Mouse (Mus musculus): ENCODE data around the gene Sec16a. TPM values are rescaled to one million over a fixed set of nuclear protein-coding genes. Genes with fewer than 3 reads are reported as not detected.

Gene Sec16a
- polyA plus RNA-seq (2014; fragmentation: Nextera tagmentation; extraction: Ambion mirVana): 36.3 and 40.9 TPM in 2 replicates

DNA sequence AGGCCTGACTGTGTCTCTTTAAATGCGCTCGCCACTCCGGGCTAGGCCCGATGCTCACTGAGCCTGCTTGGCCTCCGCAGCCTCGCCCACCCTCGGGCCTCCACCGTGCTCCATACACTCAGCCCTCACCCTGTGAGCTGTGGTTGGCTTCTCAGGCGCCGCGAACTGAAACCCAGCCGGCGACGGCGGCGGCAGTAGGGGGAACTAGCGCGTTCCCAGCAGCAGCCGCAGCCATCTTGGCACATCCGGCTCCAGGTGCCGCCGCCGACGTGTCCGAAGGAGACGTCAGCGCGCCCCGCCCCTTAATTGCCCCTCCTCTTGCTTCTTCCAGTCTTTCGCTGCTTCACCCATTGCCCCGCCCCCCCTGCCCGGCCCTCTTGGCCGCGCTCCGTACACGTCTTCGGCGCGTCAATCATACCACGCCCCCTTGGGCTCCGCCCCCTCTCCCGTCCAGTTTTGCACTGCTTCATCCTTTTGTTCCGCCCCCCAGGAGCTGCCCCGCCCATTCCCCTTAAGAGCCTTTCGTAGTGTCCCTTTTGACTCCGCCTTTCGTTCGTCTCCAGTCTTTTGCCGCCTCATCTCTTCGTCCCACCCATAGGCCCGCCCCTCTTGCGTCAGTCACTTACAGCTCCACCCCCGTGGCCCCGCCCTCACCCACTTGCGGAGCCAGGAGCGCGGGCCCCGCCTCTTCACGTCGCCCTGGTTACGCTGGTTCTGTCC, at the start of gene Sec16a:
Gene Sec16a, minus strand, starts transcription at position 271 of the 720 bp plus-strand sequence.
- H3K36me3 ChIP-seq (ENCODE audit: control insufficient read depth, insufficient read depth, low read length): peaks cover 12% of the 10 kb centered on the region
- peak; percentile 100 for DNase-seq (ENCODE audit: low spot score)
- peak within 1 kb of the TSS; percentile 95 for H3K4me2 ChIP-seq (ENCODE audit: low read depth, severe bottlenecking)
- peak within 1 kb of the TSS; percentile 76 for H3K4me3 ChIP-seq (ENCODE audit: low read depth, low read length)
- peak; percentile 92 for ATAC-seq (ENCODE audit: insufficient number of reproducible peaks, low FRiP score, low TSS enrichment, low read depth)
- peak within 1 kb of the TSS; percentile 91 for H3K9ac ChIP-seq (ENCODE audit: low read length)
- WGBS: under 1% methylated on average over 61 of the region's 61 CpGs
- H3K27ac ChIP-seq (replicated peaks; ENCODE audit: low read depth, low read length): peak within 1 kb of the TSS; percentile 63
- H3K4me1 ChIP-seq (ENCODE audit: control insufficient read depth, insufficient read depth, low read length): peaks cover 12% of the 10 kb centered on the region
- H3K9me3 ChIP-seq (ENCODE audit: control insufficient read depth, low read length): no peaks in the 10 kb centered on the region
- no peaks in the 10 kb centered on the region for H3K27me3 ChIP-seq (ENCODE audit: control insufficient read depth, insufficient read depth, low read length)

DNA sequence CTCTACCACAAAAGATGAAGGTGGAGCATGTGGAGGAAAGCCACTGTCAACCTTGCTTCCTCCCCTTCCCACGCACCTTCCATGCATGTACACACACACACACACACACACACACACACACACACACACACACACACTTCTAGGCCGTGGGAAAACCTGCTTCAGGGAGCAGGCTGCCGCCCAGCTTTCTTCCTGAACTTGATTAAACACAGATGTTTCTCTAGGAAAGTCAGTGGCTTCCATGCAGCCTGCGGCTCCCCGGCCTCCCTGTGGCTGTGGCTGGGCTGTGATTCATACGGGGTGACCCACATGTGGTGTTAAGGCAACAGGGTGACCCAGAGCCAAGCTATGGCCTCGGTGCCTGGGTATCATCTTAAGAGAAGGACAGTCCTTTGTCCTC, 49.4 kb upstream of the Sec16a start:
- DNase-seq (ENCODE audit: low spot score) (peak; percentile 79), ATAC-seq (ENCODE audit: insufficient number of reproducible peaks, low FRiP score, low TSS enrichment, low read depth) (peak; percentile 67)
- Histone ChIP-seq H3K9me3 (ENCODE audit: control insufficient read depth, low read length) (no peaks in the 10 kb centered on the region), H3K4me3 (ENCODE audit: low read depth, low read length) (no peak overlapping the region), H3K4me1 (ENCODE audit: control insufficient read depth, insufficient read depth, low read length) (peaks cover 68% of the 10 kb centered on the region), H3K36me3 (ENCODE audit: control insufficient read depth, insufficient read depth, low read length) (no peaks in the 10 kb centered on the region), H3K4me2 (ENCODE audit: low read depth, severe bottlenecking) (peak overlapping the region; percentile 22), H3K9ac (ENCODE audit: low read length) (peak overlapping the region; percentile 19; the same call in 1 of the 2 replicates), H3K27ac (replicated peaks; ENCODE audit: low read depth, low read length) (peak overlapping the region; percentile 87), H3K27me3 (ENCODE audit: control insufficient read depth, insufficient read depth, low read length) (no peaks in the 10 kb centered on the region)
- 8% methylated on average over 7 of the region's 7 CpGs for WGBS

DNA sequence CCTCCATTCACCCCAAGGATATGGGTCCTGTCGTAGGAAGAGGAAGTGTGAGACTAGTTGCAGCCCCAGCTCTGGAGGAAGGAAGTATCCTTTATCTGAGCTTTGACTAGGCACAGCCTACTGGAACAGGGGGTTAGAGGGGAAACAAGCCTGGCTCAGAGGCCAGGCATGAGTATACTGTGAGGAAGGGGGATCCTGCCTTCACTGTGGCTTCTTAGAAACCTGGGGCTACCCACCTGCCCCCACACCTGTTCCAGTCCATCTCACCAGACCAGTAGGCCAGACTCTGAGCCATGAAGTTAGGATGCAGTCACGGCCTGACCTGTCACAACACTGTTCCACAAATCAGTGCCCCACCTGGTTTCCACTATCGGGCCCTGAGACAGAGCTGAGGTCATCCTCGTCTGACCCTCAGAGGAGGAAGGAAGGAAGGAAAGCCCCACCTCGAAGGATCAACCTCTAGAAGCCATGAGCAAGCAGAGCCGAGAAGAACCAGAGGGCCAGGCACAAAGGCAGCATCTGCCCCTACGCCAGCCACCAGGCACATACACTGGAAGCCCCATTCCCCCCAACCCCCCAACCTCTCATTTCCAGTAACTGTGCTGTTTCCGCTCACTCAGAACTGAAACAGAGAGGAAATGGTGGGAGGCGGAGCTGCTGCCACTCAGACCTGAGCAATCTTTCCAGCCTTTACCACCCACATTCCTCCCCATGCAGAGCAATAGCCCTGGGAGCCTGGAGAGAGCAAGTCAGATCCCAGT, 48.2 kb upstream of the Sec16a start:
- H3K4me1 ChIP-seq (ENCODE audit: control insufficient read depth, insufficient read depth, low read length): peaks cover 80% of the 10 kb centered on the region
- no peaks in the 10 kb centered on the region for H3K36me3 ChIP-seq (ENCODE audit: control insufficient read depth, insufficient read depth, low read length)
- peak overlapping the region; percentile 87 for H3K27ac ChIP-seq (replicated peaks; ENCODE audit: low read depth, low read length)
- 0 out of 2 replicates have a peak, but pooled peaks have one; percentile 19 for ATAC-seq (ENCODE audit: insufficient number of reproducible peaks, low FRiP score, low TSS enrichment, low read depth)
- DNase-seq (ENCODE audit: low spot score): peak; percentile 61
- H3K4me2 ChIP-seq (ENCODE audit: low read depth, severe bottlenecking): peak overlapping the region; percentile 36
- H3K4me3 ChIP-seq (ENCODE audit: low read depth, low read length): peak overlapping the region; percentile 6; the same call in 1 of the 2 replicates
- H3K27me3 ChIP-seq (ENCODE audit: control insufficient read depth, insufficient read depth, low read length): no peaks in the 10 kb centered on the region
- no peaks in the 10 kb centered on the region for H3K9me3 ChIP-seq (ENCODE audit: control insufficient read depth, low read length)
- H3K9ac ChIP-seq (ENCODE audit: low read length): peak overlapping the region; percentile 37
- 9% methylated on average over 9 of the region's 9 CpGs for WGBS

DNA sequence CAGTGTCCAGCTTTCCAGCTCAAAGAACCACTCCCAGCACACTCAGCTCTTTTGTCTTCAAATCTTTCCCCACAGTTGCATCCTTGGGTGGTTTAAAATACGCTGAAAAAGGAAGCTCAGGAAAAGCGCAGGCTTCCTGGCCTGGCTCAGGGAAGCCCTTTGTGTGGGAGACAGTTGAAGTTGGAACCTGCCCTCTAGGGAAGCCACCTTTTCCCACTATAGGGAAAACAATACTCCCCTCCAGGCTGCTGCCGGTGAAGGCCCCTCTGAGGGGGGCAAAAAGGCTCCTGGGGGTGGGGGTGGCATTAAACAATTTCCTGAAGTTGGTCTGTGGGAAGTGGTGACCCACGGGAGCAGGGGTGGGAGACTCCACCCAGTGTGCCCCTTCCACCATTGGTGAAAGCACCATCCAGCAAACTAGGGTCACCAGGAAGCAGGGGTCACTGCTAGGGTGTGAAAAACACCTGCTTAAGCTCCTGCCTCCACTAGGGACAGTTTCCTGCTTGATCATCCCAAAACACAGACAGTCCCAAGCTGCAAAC, 45.8 kb upstream of the Sec16a start:
- H3K4me1 ChIP-seq (ENCODE audit: control insufficient read depth, insufficient read depth, low read length): peaks cover 85% of the 10 kb centered on the region
- no peak overlapping the region for H3K4me2 ChIP-seq (ENCODE audit: low read depth, severe bottlenecking)
- ATAC-seq (ENCODE audit: insufficient number of reproducible peaks, low FRiP score, low TSS enrichment, low read depth) (no peak), DNase-seq (ENCODE audit: low spot score) (no peak)
- H3K36me3 ChIP-seq (ENCODE audit: control insufficient read depth, insufficient read depth, low read length): no peaks in the 10 kb centered on the region
- no peak overlapping the region for H3K4me3 ChIP-seq (ENCODE audit: low read depth, low read length)
- no peak overlapping the region for H3K9ac ChIP-seq (ENCODE audit: low read length)
- WGBS: 54% methylated on average over 4 of the region's 4 CpGs
- no peaks in the 10 kb centered on the region for H3K27me3 ChIP-seq (ENCODE audit: control insufficient read depth, insufficient read depth, low read length)
- no peaks in the 10 kb centered on the region for H3K9me3 ChIP-seq (ENCODE audit: control insufficient read depth, low read length)
- H3K27ac ChIP-seq (replicated peaks; ENCODE audit: low read depth, low read length): no peak overlapping the region

DNA sequence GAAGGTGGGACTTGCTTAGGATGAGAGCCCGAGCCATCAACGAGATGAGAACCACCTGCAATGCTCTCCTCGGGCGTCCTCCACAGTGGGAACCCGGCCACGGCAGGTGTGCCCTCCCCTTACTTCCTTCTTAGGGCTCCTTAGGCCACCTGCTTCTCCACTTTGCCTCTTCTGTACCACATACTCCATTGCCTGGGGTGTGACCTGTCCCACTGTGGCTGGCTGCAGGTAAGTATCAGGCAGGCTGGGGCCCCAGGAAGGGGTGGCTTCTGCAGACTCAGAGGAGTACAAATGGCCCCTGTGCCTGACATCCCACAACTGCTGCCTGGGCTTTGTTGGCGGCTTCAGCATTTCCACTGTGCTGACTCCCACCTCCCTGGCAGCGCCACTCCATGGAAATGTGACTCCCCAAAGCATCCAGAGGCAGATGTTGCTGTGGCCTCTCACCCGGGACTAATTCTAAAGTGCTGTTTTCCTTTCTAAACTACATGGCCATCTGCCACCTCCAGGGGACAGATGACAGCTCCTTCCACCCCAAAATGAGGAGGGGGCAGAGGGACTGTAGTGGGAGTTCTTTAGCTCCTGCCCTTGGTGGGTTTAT, 43.6 kb upstream of the Sec16a start:
- DNase-seq (ENCODE audit: low spot score): peak; percentile 53
- H3K9ac ChIP-seq (ENCODE audit: low read length): no peak overlapping the region
- no peak for ATAC-seq (ENCODE audit: insufficient number of reproducible peaks, low FRiP score, low TSS enrichment, low read depth)
- H3K27ac ChIP-seq (replicated peaks; ENCODE audit: low read depth, low read length): no peak overlapping the region; the same call in 1 of the 2 replicates
- no peaks in the 10 kb centered on the region for H3K36me3 ChIP-seq (ENCODE audit: control insufficient read depth, insufficient read depth, low read length)
- H3K4me1 ChIP-seq (ENCODE audit: control insufficient read depth, insufficient read depth, low read length): peaks cover 75% of the 10 kb centered on the region
- no peaks in the 10 kb centered on the region for H3K9me3 ChIP-seq (ENCODE audit: control insufficient read depth, low read length)
- WGBS: 45% methylated on average over 9 of the region's 9 CpGs
- no peak overlapping the region for H3K4me2 ChIP-seq (ENCODE audit: low read depth, severe bottlenecking)
- H3K27me3 ChIP-seq (ENCODE audit: control insufficient read depth, insufficient read depth, low read length): no peaks in the 10 kb centered on the region
- H3K4me3 ChIP-seq (ENCODE audit: low read depth, low read length): no peak overlapping the region

DNA sequence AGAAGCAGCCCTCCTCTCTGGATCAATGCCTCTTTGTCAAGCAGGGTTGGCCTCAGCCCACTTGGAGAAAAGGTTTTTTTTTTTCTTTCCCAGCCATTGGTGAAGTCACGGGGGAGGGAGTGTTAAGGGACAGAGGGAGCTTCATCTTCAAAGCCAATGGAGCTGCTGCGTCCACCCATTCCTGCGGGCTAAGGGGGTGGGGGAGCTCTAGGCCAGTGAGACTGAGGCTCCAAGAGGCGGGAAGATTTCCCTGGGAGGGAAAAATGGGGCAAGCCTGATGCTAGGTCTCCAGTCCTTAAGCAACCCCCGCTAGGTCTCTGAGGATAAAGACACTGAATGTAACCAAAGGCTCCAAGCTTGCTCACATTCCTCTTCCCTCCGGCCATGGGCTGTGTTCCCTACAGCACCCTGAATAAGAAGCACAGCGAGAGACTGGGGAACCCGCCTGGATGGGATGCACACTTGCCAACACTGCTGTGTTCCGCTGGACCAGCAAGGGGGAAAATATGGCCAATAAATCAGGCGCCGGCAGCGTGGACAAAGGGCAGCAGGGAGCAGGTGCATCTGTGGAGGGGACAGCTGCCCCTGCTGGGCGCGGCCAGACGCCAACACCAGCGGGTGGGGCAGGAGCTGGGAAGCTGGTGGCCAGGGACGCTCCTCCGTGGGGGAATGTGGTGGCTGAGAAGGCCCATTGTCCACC, 42.5 kb upstream of the Sec16a start:
- 38% methylated on average over 18 of the region's 18 CpGs for WGBS
- Histone ChIP-seq H3K4me3 (ENCODE audit: low read depth, low read length) (no peak overlapping the region), H3K4me2 (ENCODE audit: low read depth, severe bottlenecking) (peak overlapping the region; percentile 20; the same call in 1 of the 2 replicates), H3K4me1 (ENCODE audit: control insufficient read depth, insufficient read depth, low read length) (peaks cover 71% of the 10 kb centered on the region), H3K27me3 (ENCODE audit: control insufficient read depth, insufficient read depth, low read length) (no peaks in the 10 kb centered on the region), H3K36me3 (ENCODE audit: control insufficient read depth, insufficient read depth, low read length) (no peaks in the 10 kb centered on the region), H3K9ac (ENCODE audit: low read length) (0 out of 2 replicates have a peak overlapping the region, but pooled peaks have one; percentile 17), H3K27ac (replicated peaks; ENCODE audit: low read depth, low read length) (peak overlapping the region; percentile 82), H3K9me3 (ENCODE audit: control insufficient read depth, low read length) (no peaks in the 10 kb centered on the region)
- peak; percentile 52 for DNase-seq (ENCODE audit: low spot score)
- ATAC-seq (ENCODE audit: insufficient number of reproducible peaks, low FRiP score, low TSS enrichment, low read depth): no peak

DNA sequence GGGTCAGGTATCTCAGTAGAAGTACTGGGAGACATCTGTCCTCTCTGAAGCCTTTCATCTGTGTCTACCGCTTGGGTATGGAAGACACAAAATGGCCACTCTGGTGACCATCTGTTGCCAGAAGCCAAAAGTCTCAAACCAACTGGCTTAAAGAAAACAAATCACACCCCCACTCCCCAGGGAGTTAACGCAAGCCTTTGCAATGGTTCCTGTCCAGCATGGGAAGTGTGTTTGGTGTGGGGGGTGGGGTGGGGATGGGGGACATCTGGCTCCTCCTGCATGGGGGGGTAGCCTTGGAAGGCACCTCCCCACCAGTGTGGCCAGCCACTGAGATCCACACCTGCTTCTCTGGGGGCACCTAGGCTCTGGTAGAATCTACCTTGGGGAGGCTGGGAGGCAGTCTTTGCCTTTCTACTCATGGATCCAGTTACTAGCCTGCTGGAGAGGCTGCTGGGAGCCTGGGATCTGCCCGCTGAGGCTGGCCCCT, 41.9 kb upstream of the Sec16a start:
- peak overlapping the region; percentile 82; the same call in 1 of the 2 replicates for H3K27ac ChIP-seq (replicated peaks; ENCODE audit: low read depth, low read length)
- H3K4me3 ChIP-seq (ENCODE audit: low read depth, low read length): no peak overlapping the region
- ATAC-seq (ENCODE audit: insufficient number of reproducible peaks, low FRiP score, low TSS enrichment, low read depth) (no peak), DNase-seq (ENCODE audit: low spot score) (peak; percentile 44)
- H3K27me3 ChIP-seq (ENCODE audit: control insufficient read depth, insufficient read depth, low read length): no peaks in the 10 kb centered on the region
- no peaks in the 10 kb centered on the region for H3K36me3 ChIP-seq (ENCODE audit: control insufficient read depth, insufficient read depth, low read length)
- H3K9ac ChIP-seq (ENCODE audit: low read length): no peak overlapping the region
- WGBS: 16% methylated on average over 3 of the region's 3 CpGs
- no peaks in the 10 kb centered on the region for H3K9me3 ChIP-seq (ENCODE audit: control insufficient read depth, low read length)
- H3K4me1 ChIP-seq (ENCODE audit: control insufficient read depth, insufficient read depth, low read length): peaks cover 72% of the 10 kb centered on the region
- H3K4me2 ChIP-seq (ENCODE audit: low read depth, severe bottlenecking): peak overlapping the region; percentile 20; the same call in 1 of the 2 replicates

Measured in limb, embryonic 11.5 days (tissue).